Mouse (Mus musculus) heart, postnatal 0 days (tissue): Measurements from ENCODE around the gene Ubqln1.

Experiments
- CTCF ChIP-seq: IDR thresholded peaks from 2 replicates; pipeline ENCODE4 v1.5.1; 2016; ENCODE audit warnings: antibody characterized with exemption, control low read depth, low read depth
- EP300 ChIP-seq: IDR thresholded peaks from 2 replicates; pipeline ENCODE4 v1.6.1; 2016; ENCODE audit warnings: antibody characterized with exemption, low read depth

DNA sequence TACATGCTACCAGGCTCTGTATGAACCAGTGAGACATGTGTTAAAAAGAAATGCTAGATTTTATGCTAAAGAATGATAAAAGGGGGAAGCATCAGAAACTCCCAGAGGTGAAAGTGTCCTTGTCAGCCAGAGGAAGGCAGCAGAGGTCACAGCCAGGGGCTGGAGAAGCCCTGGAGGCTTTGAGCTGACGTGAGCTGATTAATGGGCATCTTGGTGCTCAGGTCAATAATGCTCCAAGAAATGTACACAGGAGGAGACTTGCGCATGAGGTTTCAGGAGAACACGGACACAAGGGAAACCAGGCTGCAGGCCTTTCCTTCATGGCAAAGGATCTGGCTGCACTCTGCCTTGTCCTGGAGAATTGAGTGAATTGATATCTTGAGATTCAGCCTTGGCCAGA lies 27.7 kb downstream of the Ubqln1 start:
- TF ChIP-seq CTCF (no peak), EP300 (no peak)
